Mouse (Mus musculus) limb, embryonic 13.5 days (tissue): ENCODE data around the gene Tbkbp1. TPM values are rescaled to one million over a fixed set of nuclear protein-coding genes. Genes with fewer than 3 reads are reported as not detected.
A peak's percentile ranks its signal among the peaks of the same experiment; 100 is the strongest.

Experiments used
- ATAC-seq: fragments of 200-750 bp; cut with Nextera tagmentation; 2 replicates; pipeline ENCODE4 v1.8.0; 2017; ENCODE audit warnings: low read depth, moderate number of reproducible peaks, moderate TSS enrichment; ENCODE audit not compliant: low FRiP score
- H3K27ac ChIP-seq: fragments of 300-500 bp; sonication (generic); 2 replicates; pipeline ENCODE4 v1.5.1; 2015; ENCODE audit warnings: inconsistent platforms, mild to moderate bottlenecking, moderate library complexity
- H3K27me3 ChIP-seq: fragments of 300-500 bp; sonication (generic); 2 replicates; pipeline ENCODE4 v1.6.1; 2015; ENCODE audit warnings: mild to moderate bottlenecking, inconsistent platforms
- H3K36me3 ChIP-seq: fragments of 300-500 bp; sonication (generic); 2 replicates; pipeline ENCODE4 v1.6.1; 2015; ENCODE audit warnings: inconsistent platforms, mild to moderate bottlenecking, moderate library complexity
- H3K4me1 ChIP-seq: fragments of 300-500 bp; sonication (generic); 2 replicates; pipeline ENCODE4 v1.6.1; 2015; ENCODE audit warnings: inconsistent platforms
- H3K4me2 ChIP-seq: fragments of 300-500 bp; sonication (generic); replicated peaks from 2 replicates; pipeline ENCODE4 v1.6.1; 2015; ENCODE audit warnings: inconsistent platforms, mild to moderate bottlenecking, moderate library complexity
- H3K4me3 ChIP-seq: fragments of 300-500 bp; sonication (generic); 2 replicates; pipeline ENCODE4 v1.5.1; 2015; ENCODE audit warnings: moderate library complexity, mild to moderate bottlenecking, inconsistent platforms
- H3K9ac ChIP-seq: fragments of 300-500 bp; sonication (generic); 2 replicates; pipeline ENCODE4 v1.6.1; 2015; ENCODE audit warnings: mild to moderate bottlenecking, inconsistent platforms
- H3K9me3 ChIP-seq: fragments of 300-500 bp; sonication (generic); 2 replicates; pipeline ENCODE4 v1.6.1; 2016; ENCODE audit warnings: inconsistent platforms
- WGBS: fragments of 180-500 bp; shearing (Covaris S2); methylation state at CpG from one replicate; pipeline ENCODE4 v1.1.7; 2015; 5-methylcytosine and 5-hydroxymethylcytosine counted together
- polyA plus RNA-seq: library from polyadenylated mRNA; unstranded; fragments of >200 nt; fragmentation: Nextera tagmentation; extraction: Ambion mirVana; gene quantifications from 2 replicates; pipeline ENCODE4 v1.2.1, GENCODE M21; 2015

Gene Tbkbp1
- polyA plus RNA-seq, 1 experiment from 2014 or later = 8.4 TPM

DNA sequence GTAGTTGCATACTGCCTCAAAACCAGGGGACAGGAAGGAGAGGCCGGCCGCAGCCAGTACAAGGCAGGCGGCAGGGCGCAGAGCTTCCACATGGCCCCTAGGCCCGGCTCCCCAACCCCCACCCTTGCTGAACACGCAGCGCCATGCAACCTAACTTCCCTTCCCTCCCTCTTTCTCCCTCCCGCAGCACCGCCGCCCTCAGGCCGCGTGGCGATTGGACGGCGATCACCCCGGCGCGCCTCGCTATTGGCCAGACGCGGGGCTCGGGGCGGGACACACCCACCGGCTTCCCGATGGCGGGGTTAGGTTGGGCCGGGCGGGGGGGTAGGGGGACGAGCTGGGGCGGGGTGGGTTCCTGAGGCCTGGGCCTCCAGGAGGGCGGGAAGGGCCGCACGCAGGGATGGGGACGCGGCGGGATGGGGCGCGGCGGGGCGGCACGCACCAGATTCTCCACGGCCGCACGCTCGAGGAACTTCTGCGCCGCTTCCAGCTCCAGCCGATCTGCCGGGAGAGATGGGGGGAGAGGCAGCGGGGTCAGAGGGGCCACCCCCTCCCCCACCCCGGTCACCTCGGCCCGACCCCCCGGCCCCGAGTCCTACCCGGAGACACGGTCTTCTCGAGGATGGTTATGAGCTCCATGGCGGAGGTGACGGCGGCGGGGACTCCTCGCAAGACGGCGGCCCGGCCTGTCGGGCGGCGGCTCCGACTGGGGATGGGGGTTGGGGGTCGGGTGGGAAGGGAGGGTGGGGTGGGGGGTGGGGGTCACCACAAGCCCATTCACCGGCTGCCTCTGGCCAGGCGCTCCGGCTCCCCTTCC is 35.9 kb upstream of the Tbkbp1 start:
- Histone ChIP-seq H3K27ac (peak overlapping the region; percentile 98), H3K4me1 (peaks cover 38% of the 10 kb centered on the region), H3K4me2 (peak overlapping the region; percentile 76), H3K9me3 (no peaks in the 10 kb centered on the region), H3K9ac (peak overlapping the region; percentile 92), H3K36me3 (peaks cover 40% of the 10 kb centered on the region), H3K4me3 (peak overlapping the region; percentile 87), H3K27me3 (no peaks in the 10 kb centered on the region)
- WGBS = under 1% methylated on average over 41 of the region's 74 CpGs
- peak; percentile 80 for ATAC-seq

DNA sequence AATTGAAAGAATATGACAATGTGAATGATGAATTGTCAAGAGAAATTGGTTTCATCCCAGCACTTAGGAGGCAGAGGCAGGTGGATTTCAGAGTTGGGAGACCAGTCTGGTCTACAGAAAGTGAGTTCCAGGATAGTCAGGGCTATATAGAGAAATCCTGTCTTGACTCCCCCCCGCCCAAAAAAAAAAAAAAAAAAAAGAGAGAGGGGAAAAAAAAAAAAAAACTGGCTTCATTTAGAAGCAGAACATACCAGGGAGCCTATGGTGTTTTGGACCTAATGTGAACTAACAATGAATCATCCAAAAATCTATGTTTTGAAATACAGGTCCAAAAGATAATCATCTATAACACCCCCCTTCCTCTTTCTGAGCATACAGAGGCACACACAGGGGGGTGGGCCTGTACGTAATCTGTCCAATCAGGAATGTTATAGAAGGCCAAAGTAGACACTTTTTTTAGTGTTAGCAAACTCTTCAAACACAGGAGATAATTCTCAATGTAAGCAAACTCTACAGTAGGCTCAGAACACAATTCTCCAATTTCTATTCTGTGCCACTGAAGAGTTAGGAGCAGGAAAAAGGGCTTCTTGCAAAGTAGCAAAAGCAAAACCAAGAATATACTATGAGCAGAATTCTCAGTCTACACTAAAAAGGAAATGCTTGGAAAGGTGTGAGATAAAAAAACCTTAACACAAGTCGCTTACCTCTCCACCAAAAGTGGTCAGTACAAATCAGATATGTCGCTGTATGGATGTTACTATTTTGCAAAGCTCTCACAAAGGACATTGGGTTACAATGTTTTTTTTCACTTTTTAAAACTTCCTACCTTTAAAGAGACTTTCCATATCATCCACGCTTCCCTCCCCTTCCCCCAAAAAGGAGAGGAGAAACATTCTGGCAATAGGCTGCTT is 34.7 kb upstream of the Tbkbp1 start:
- WGBS = 63% methylated on average over 5 of the region's 5 CpGs
- H3K27me3 ChIP-seq = no peaks in the 10 kb centered on the region
- H3K27ac ChIP-seq = no peak overlapping the region
- peak overlapping the region; percentile 67 for H3K9ac ChIP-seq
- peak overlapping the region; percentile 76 for H3K4me2 ChIP-seq
- peak overlapping the region; percentile 87 for H3K4me3 ChIP-seq
- peaks cover 38% of the 10 kb centered on the region for H3K4me1 ChIP-seq
- peaks cover 52% of the 10 kb centered on the region for H3K36me3 ChIP-seq
- ATAC-seq = no peak
- no peaks in the 10 kb centered on the region for H3K9me3 ChIP-seq

- Histone ChIP-seq H3K4me2 (no peak overlapping the region), H3K4me3 (no peak overlapping the region), H3K4me1 (peaks cover 38% of the 10 kb centered on the region), H3K36me3 (peaks cover 63% of the 10 kb centered on the region), H3K9me3 (no peaks in the 10 kb centered on the region), H3K27me3 (no peaks in the 10 kb centered on the region), H3K9ac (no peak overlapping the region), H3K27ac (no peak overlapping the region)
- 71% methylated on average over 5 of the region's 5 CpGs for WGBS
- ATAC-seq = no peak
Observed at GRCm38 (mm10) chr11:97184875-97185274, 33.6 kb upstream of the Tbkbp1 start.

GRCm38 (mm10) chr11:97182446-97182845 is 31.2 kb upstream of the Tbkbp1 start:
- no peak for ATAC-seq
- Histone ChIP-seq H3K9me3 (no peaks in the 10 kb centered on the region), H3K4me2 (no peak overlapping the region), H3K4me1 (peaks cover 28% of the 10 kb centered on the region), H3K4me3 (no peak overlapping the region), H3K27ac (no peak overlapping the region), H3K9ac (no peak overlapping the region), H3K27me3 (no peaks in the 10 kb centered on the region), H3K36me3 (peaks cover 85% of the 10 kb centered on the region)
- WGBS = 93% methylated on average over 3 of the region's 3 CpGs

DNA sequence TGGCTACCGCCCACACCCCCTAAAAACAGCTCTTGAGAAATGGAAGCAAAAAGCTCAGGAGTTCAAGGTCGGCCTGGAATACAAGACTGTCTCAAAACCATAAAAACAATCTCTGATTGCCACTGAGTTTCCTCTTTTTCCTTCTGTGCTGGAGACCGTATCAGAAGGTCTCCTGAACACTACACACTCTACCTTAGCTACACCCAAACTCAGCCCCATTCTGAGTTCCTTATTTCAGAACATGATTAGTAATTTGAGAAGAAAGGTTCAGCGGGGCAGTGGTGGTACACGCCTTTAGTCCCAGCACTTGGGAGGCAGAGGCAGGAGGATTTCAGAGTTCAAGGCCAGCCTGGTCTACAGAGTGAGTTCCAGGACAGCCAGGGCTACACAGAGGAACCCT is 29.8 kb upstream of the Tbkbp1 start:
- Histone ChIP-seq H3K9me3 (no peaks in the 10 kb centered on the region), H3K9ac (no peak overlapping the region), H3K27ac (no peak overlapping the region), H3K36me3 (peaks cover 97% of the 10 kb centered on the region), H3K4me2 (no peak overlapping the region), H3K4me1 (peaks cover 24% of the 10 kb centered on the region), H3K4me3 (no peak overlapping the region), H3K27me3 (no peaks in the 10 kb centered on the region)
- no peak for ATAC-seq
- WGBS = 86% methylated on average over 5 of the region's 5 CpGs

- H3K27ac ChIP-seq = no peak overlapping the region
- no peaks in the 10 kb centered on the region for H3K4me1 ChIP-seq
- no peak overlapping the region for H3K4me2 ChIP-seq
- no peaks in the 10 kb centered on the region for H3K27me3 ChIP-seq
- no peak overlapping the region for H3K9ac ChIP-seq
- peaks cover 98% of the 10 kb centered on the region for H3K36me3 ChIP-seq
- no peak for ATAC-seq
- H3K9me3 ChIP-seq = no peaks in the 10 kb centered on the region
- 96% methylated on average over 2 of the region's 2 CpGs for WGBS
- no peak overlapping the region for H3K4me3 ChIP-seq
Observed at GRCm38 (mm10) chr11:97178198-97178597, 26.9 kb upstream of the Tbkbp1 start.

GRCm38 (mm10) chr11:97176851-97177250 is 25.6 kb upstream of the Tbkbp1 start:
- Histone ChIP-seq H3K9me3 (no peaks in the 10 kb centered on the region), H3K27me3 (no peaks in the 10 kb centered on the region), H3K27ac (no peak overlapping the region), H3K4me2 (no peak overlapping the region), H3K4me3 (no peak overlapping the region), H3K9ac (no peak overlapping the region), H3K4me1 (no peaks in the 10 kb centered on the region), H3K36me3 (peaks cover 96% of the 10 kb centered on the region)
- 55% methylated on average over 3 of the region's 3 CpGs for WGBS
- no peak for ATAC-seq

- H3K36me3 ChIP-seq = peaks cover 96% of the 10 kb centered on the region
Observed at GRCm38 (mm10) chr11:97175499-97175898, 24.2 kb upstream of the Tbkbp1 start.

DNA sequence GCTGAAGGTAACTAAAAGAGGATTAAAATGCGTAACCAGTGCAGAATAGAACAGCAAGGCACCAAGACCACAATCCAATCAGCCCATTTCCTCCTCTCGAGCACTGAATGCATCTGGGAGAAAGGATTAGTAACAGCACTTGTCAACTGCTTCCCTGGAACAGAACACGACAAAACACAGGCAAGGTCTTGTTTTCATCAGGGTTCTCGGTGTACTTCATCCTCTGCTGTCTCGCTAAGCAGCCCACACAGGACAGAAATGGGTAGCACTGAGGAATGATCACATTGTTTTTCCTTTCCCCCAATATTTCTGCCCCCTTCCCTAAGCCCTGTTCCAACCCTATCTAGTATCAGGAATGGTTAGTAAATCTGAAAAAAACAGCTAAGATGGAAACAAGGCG is 9.0 kb upstream of the Tbkbp1 start:
- no peaks in the 10 kb centered on the region for H3K4me1 ChIP-seq
- no peaks in the 10 kb centered on the region; the same call in 1 of the 2 replicates for H3K9me3 ChIP-seq
- no peak overlapping the region for H3K4me3 ChIP-seq

More at GRCm38 (mm10) chr11:97175499-97175898, 24.2 kb upstream of the Tbkbp1 start:
- Histone ChIP-seq H3K27me3 (no peaks in the 10 kb centered on the region), H3K9ac (no peak overlapping the region), H3K4me3 (no peak overlapping the region), H3K4me1 (no peaks in the 10 kb centered on the region), H3K9me3 (no peaks in the 10 kb centered on the region), H3K27ac (no peak overlapping the region), H3K4me2 (no peak overlapping the region)
- ATAC-seq = no peak
- 94% methylated on average over 7 of the region's 7 CpGs for WGBS

DNA sequence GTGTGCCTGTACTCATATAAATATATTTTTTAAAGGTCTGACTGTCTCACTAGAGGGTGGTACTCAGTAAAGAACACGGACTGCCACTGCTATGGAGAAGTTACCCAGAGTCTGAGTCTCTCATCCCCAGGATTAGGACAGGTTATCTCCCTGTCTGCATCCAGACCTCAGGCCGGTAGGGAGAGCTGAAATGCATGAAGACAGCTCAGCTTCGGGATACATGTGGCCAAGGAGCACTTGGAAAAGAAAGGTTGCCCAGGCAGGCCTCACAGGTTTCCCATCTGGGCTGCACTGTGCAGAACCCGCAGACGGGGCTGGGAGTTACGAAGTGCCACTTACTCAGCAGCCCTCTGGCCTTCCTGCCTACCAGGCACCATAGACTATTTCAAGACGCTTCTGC is 5.7 kb upstream of the Tbkbp1 start:
- no peak overlapping the region for H3K4me2 ChIP-seq
- H3K4me1 ChIP-seq = peaks cover 15% of the 10 kb centered on the region
- H3K4me3 ChIP-seq = no peak overlapping the region
- ATAC-seq = no peak
- no peak overlapping the region for H3K27ac ChIP-seq
- H3K27me3 ChIP-seq = no peaks in the 10 kb centered on the region
- no peak overlapping the region; the same call in 1 of the 2 replicates for H3K9ac ChIP-seq
- H3K9me3 ChIP-seq = no peaks in the 10 kb centered on the region; the same call in 1 of the 2 replicates
- WGBS = 77% methylated on average over 7 of the region's 7 CpGs
- H3K36me3 ChIP-seq = peaks cover 64% of the 10 kb centered on the region

More for the DNA sequence above, 9.0 kb upstream of the Tbkbp1 start:
- H3K27me3 ChIP-seq = no peaks in the 10 kb centered on the region
- H3K4me2 ChIP-seq = no peak overlapping the region
- WGBS = 77% methylated on average over 6 of the region's 6 CpGs
- no peak overlapping the region for H3K9ac ChIP-seq
- no peak for ATAC-seq
- H3K36me3 ChIP-seq = peaks cover 89% of the 10 kb centered on the region
- H3K27ac ChIP-seq = no peak overlapping the region; the same call in 1 of the 2 replicates

DNA sequence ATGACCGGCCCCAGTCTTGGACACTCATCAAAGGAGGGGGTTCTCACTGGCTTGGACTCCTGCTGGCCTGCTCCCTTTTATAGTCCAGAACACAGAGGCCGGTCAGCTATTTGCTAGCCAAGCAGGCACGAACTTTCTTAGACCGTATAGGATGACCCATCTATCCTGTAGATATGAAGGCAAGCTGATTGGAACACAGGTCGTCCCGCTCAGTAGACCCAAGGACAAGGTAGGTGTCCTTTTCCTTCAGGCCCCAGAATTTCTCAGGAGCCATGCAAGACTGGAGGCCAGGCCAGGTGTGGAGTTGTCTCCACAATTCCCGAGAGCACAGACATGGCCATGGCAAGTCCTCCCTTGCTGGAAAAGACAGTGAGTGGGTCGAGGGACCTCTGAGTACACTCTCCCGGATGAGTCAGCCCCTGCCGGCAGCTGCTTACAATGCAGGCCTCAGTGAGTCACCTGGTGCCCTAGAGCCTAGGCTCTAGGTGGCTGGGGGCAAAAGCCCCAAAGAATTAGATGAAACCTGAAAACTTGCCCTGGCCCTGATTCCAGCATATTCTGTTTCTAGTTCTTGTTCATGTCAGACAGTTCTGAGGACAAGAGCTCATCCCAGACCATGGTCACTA is 1.5 kb upstream of the Tbkbp1 start:
- H3K9me3 ChIP-seq = no peaks in the 10 kb centered on the region; the same call in 1 of the 2 replicates
- no peak for ATAC-seq
- H3K4me1 ChIP-seq = peaks cover 39% of the 10 kb centered on the region
- no peak overlapping the region for H3K27ac ChIP-seq
- WGBS = 23% methylated on average over 10 of the region's 10 CpGs
- H3K4me3 ChIP-seq = 0 out of 2 replicates have a peak overlapping the region, but pooled peaks have one; percentile 80
- H3K9ac ChIP-seq = peak overlapping the region; percentile 84; the same call in 1 of the 2 replicates
- H3K4me2 ChIP-seq = peak overlapping the region; percentile 85
- H3K36me3 ChIP-seq = peaks cover 32% of the 10 kb centered on the region
- H3K27me3 ChIP-seq = peaks cover 5% of the 10 kb centered on the region; the same call in 1 of the 2 replicates
